Comparison of ENCODE assay signal across 9 mouse cellular contexts in the genomic region with DNA sequence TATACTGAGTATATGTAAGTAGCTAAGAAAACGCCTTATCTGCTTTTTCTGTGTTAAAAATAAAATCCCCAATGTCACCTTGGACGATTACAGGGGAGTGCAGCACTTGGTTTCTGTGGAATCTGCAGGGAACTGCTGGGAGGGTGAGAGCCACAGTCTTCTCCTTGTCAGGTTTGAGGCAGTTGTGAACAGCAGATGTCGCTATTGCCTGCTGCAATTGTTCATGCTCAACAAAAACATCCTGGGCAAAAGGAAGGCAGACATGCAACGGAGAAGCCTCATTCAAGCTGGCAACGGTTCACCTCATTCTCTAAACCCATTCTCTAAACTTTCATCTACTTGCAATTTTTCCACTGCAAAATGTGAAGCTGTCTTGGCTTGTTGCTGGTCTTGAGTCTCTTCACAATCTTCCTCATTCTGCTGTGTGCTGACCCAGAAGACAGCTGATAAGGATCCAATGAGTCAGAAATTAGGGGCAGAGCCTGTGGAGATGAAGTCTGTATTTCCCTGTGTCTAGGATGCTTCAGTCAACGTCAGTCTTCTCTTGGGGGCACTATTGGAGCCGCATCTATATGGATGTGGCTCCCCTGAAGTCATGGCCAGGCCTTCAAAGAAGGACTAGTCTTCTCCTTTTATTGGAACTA.
A peak's percentile ranks its signal among the peaks of the same experiment; 100 is the strongest.
DNase-seq lines count a peak whose midpoint lies in the region; ATAC-seq and TF ChIP-seq lines count a peak whose summit lies in the region.
"Had no signal": no experiment of that assay in that cellular context is flagged by ENCODE, and none has a peak within 500 bp of the region (broad histone marks: within the 10 kb centered on the region; RNA-seq: fewer than 3 reads in every experiment).

No protein-coding gene starts in this region.

- peaks cover 16% of the 10 kb centered on the region for H3K4me1 ChIP-seq in E14TG2a.4 (replicated peaks; ENCODE audit: low read depth, low read length)
- no peaks in the 10 kb centered on the region for H3K4me1 ChIP-seq in forebrain, embryonic 12.5 days
- peaks cover 3% of the 10 kb centered on the region; the same call in 1 of the 2 replicates for H3K4me1 ChIP-seq in lung, adult 2 months (ENCODE audit: control insufficient read depth, insufficient read depth, low read length)
- no peaks in the 10 kb centered on the region for H3K4me1 ChIP-seq in thymus, adult 2 months (replicated peaks; ENCODE audit: control insufficient read depth, insufficient read depth, low read length)

- H3K27ac ChIP-seq in forebrain, embryonic 12.5 days: no peak overlapping the region
- no peak overlapping the region for H3K27ac ChIP-seq in thymus, adult 2 months (ENCODE audit: control insufficient read depth, insufficient read depth, low read length)

- TF ChIP-seq POLR2A in lung, adult 2 months (IDR thresholded peaks at IDR 0.05; ENCODE audit: borderline replicate concordance, extremely low read depth, low read depth, low read length): no peak
- no peak for TF ChIP-seq POLR2A in thymus, adult 2 months (IDR thresholded peaks at IDR 0.05; ENCODE audit: control insufficient read depth, extremely low read depth, insufficient read depth, low read length, poor library complexity)

- H3K9me3 ChIP-seq in E14TG2a.4 (ENCODE audit: low read length): no peaks in the 10 kb centered on the region
- no peaks in the 10 kb centered on the region for H3K9me3 ChIP-seq in forebrain, embryonic 12.5 days

- no peak overlapping the region for H3K4me2 ChIP-seq in forebrain, embryonic 12.5 days

- H3K4me3 ChIP-seq in E14TG2a.4 (replicated peaks; ENCODE audit: low read length): no peak overlapping the region
- H3K4me3 ChIP-seq in forebrain, embryonic 12.5 days (replicated peaks): no peak overlapping the region
- H3K4me3 ChIP-seq in lung, adult 2 months (replicated peaks; ENCODE audit: extremely low read depth, low read depth, low read length): no peak overlapping the region
- H3K4me3 ChIP-seq in thymus, adult 2 months (ENCODE audit: control insufficient read depth, insufficient read depth, low read length): no peak overlapping the region
- H3K4me3 ChIP-seq: erythroblast, embryonic 14.5 days had no signal

- peak; percentile 93 for DNase-seq in brain, adult 2 months (ENCODE audit: low read depth, low spot score)
- peak; percentile 77 to 79 for DNase-seq in heart, postnatal 36 days
- peak; percentile 85 to 87 for DNase-seq in kidney, postnatal 4 days
- DNase-seq in lung, adult 2 months: peak; percentile 68
- peak; percentile 42 for DNase-seq in ovary, postnatal 10 days (ENCODE audit: low spot score)
- peak; percentile 71 for DNase-seq in thymus, adult 2 months

- 7% methylated on average over 7 of the region's 7 CpGs for WGBS in forebrain, embryonic 12.5 days
- WGBS in lung, adult 2 months: 10% methylated on average over 7 of the region's 7 CpGs
- 22% methylated on average over 7 of the region's 7 CpGs for WGBS in thymus, adult 2 months

- no peaks in the 10 kb centered on the region for H3K27me3 ChIP-seq in E14TG2a.4 (ENCODE audit: insufficient read depth, low read length)
- no peaks in the 10 kb centered on the region for H3K27me3 ChIP-seq in forebrain, embryonic 12.5 days
- no peaks in the 10 kb centered on the region for H3K27me3 ChIP-seq in thymus, adult 2 months (ENCODE audit: control insufficient read depth, insufficient read depth, low read length)

- peak; percentile 63 for TF ChIP-seq CTCF in E14TG2a.4 (conservative IDR thresholded peaks at IDR 0.05; ENCODE audit: low read length)
- peak; percentile 85 for TF ChIP-seq CTCF in lung, adult 2 months (IDR thresholded peaks at IDR 0.05; ENCODE audit: insufficient read depth, low read length)
- TF ChIP-seq CTCF in thymus, adult 2 months (IDR thresholded peaks at IDR 0.05; ENCODE audit: borderline replicate concordance, control insufficient read depth, extremely low read depth, insufficient read depth, low read length, poor library complexity): no peak

- H3K36me3 ChIP-seq in E14TG2a.4 (ENCODE audit: insufficient read depth, low read length): no peaks in the 10 kb centered on the region
- H3K36me3 ChIP-seq in forebrain, embryonic 12.5 days (replicated peaks): no peaks in the 10 kb centered on the region
- H3K36me3 ChIP-seq in thymus, adult 2 months (ENCODE audit: control insufficient read depth, insufficient read depth, low read length): no peaks in the 10 kb centered on the region

- ATAC-seq in forebrain, embryonic 12.5 days (ENCODE audit: low FRiP score): peak; percentile 69; the same call in 1 of the 2 replicates

- intact Hi-C loops in heart, postnatal 36 days (cut with DNase I): loop anchor here (1.0 to 5.0 kb wide), 3 partner anchors 183 to 449 kb away; no protein-coding TSS in a partner anchor

- H3K9ac ChIP-seq in forebrain, embryonic 12.5 days: no peak overlapping the region

Comparison
In these comparisons a context has a peak if more than half of its experiments do, and no peak if none do; other contexts are left out.
1. DNase-seq: peak in every context shown above with its lines; median percentile 93 in brain, adult 2 months; 86 in kidney, postnatal 4 days; 78 in heart, postnatal 36 days; 71 in thymus, adult 2 months; 68 in lung, adult 2 months; 42 in ovary, postnatal 10 days.